Mouse (Mus musculus) midbrain, postnatal 0 days (tissue): ENCODE results near the gene Nfib. TPM values are rescaled to one million over a fixed set of nuclear protein-coding genes. Genes with fewer than 3 reads are reported as not detected.

ENCODE experiments used
- ATAC-seq: fragments of 200-750 bp; cut with Nextera tagmentation; 2 replicates; pipeline ENCODE4 v1.8.0; 2017; ENCODE audit warnings: moderate number of reproducible peaks, mild to moderate bottlenecking, moderate TSS enrichment, moderate library complexity; ENCODE audit not compliant: low FRiP score
- DNase-seq: peaks from one replicate; pipeline ENCODE4 v3.0.0-alpha.2; 2015; ENCODE audit warnings: low spot score
- H3K27ac ChIP-seq: fragments of 300-500 bp; sonication (generic); 2 replicates; pipeline ENCODE4 v1.5.1; 2014; ENCODE audit warnings: low read depth, mild to moderate bottlenecking, low read length, mixed read lengths
- H3K27me3 ChIP-seq: fragments of 300-500 bp; sonication (generic); 2 replicates; pipeline ENCODE4 v1.6.1; 2014; ENCODE audit warnings: low read length, control low read depth, mixed read lengths; ENCODE audit not compliant: insufficient read depth
- H3K36me3 ChIP-seq: fragments of 300-500 bp; sonication (generic); 2 replicates; pipeline ENCODE4 v1.6.1; 2014; ENCODE audit warnings: low read length, control low read depth, mixed read lengths; ENCODE audit not compliant: insufficient read depth
- H3K4me1 ChIP-seq: fragments of 300-500 bp; sonication (generic); 2 replicates; pipeline ENCODE4 v1.6.1; 2014; ENCODE audit warnings: mild to moderate bottlenecking, control low read depth, antibody characterized with exemption, low read length, mixed read lengths; ENCODE audit not compliant: insufficient read depth
- H3K4me2 ChIP-seq: fragments of 300-500 bp; sonication (generic); 2 replicates; pipeline ENCODE4 v1.6.1; 2014; ENCODE audit warnings: low read depth, mild to moderate bottlenecking, low read length, mixed read lengths; ENCODE audit not compliant: poor library complexity, severe bottlenecking
- H3K4me3 ChIP-seq: fragments of 300-500 bp; sonication (generic); 2 replicates; pipeline ENCODE4 v1.5.1; 2014; ENCODE audit warnings: low read depth, mild to moderate bottlenecking, low read length, moderate library complexity
- H3K9ac ChIP-seq: fragments of 300-500 bp; sonication (generic); replicated peaks from 2 replicates; pipeline ENCODE4 v1.6.1; 2014; ENCODE audit warnings: mild to moderate bottlenecking, low read length, moderate library complexity, mixed read lengths; ENCODE audit not compliant: poor library complexity, severe bottlenecking
- H3K9me3 ChIP-seq: fragments of 300-500 bp; sonication (generic); 2 replicates; pipeline ENCODE4 v1.6.1; 2016; ENCODE audit warnings: low read length, control low read depth
- CTCF ChIP-seq: IDR thresholded peaks from 2 replicates; pipeline ENCODE4 v1.5.1; 2016; ENCODE audit warnings: antibody characterized with exemption, mild to moderate bottlenecking
- WGBS: fragments of 180-500 bp; shearing (Covaris S2); extraction: QIAGEN DNeasy Blood & Tissue Kit; methylation state at CpG from one replicate; pipeline ENCODE4 v1.1.7; 2014; 5-methylcytosine and 5-hydroxymethylcytosine counted together
- polyA plus RNA-seq: library from polyadenylated mRNA; unstranded; fragments of >200 nt; fragmentation: Nextera tagmentation; extraction: Ambion mirVana; gene quantifications from 2 replicates; pipeline ENCODE4 v1.2.1, GENCODE M21; 2015
- total RNA-seq: library from RNA; depleted of rRNA; stranded (reverse); fragments of >200 nt; gene quantifications from 2 replicates; pipeline ENCODE4 v1.2.3, GENCODE M21; 2014

Nfib gene
- total and polyA plus RNA-seq, 2 experiments from 2014 or later, result 27.7 to 62.8 TPM

DNA sequence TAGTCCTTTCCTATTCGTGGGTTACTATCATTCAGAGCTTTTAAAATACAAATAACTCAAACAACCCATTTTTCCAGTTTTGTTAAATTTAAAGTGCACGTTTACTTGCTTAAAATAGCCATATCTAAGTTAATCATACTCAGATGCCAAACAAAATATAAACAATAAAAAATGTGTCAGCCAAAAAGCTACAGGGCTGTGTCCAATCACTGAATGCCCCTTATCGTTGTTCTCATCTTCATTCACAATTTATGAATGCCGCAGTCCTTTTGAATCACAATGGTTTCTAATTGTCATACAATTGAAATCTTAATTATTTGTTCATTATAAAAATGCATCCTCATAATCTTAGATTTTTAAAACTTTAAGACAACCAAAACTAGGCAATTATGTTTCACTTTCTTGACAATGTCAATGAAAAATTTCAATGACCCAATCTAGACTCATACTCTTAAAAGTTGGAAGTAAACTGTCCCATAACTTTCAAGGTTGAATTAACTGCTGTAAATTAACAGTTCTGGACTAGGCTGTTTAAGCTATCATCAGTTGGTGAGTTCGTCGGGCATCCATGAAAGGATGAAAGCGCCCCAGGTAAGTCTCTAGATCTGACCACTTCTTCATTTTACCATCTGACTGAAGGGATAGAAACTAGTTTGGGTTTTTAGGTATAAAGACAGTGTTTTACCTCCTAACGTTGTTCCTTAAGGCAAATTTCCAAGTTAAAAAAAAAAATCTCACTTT is 202.1 kb downstream of the Nfib start:
- Histone ChIP-seq H3K4me3 (peak overlapping the region; percentile 69), H3K27me3 (no peaks in the 10 kb centered on the region), H3K36me3 (no peaks in the 10 kb centered on the region), H3K9ac (peak overlapping the region; percentile 77), H3K4me2 (peak overlapping the region; percentile 98), H3K9me3 (no peaks in the 10 kb centered on the region), H3K27ac (peak overlapping the region; percentile 91; the same call in 1 of the 2 replicates), H3K4me1 (no peaks in the 10 kb centered on the region)
- no peak for DNase-seq
- whole genome bisulfite sequencing, result 20% methylated on average over 8 of the region's 8 CpGs
- TF ChIP-seq CTCF, result no peak
- ATAC-seq, result no peak

DNA sequence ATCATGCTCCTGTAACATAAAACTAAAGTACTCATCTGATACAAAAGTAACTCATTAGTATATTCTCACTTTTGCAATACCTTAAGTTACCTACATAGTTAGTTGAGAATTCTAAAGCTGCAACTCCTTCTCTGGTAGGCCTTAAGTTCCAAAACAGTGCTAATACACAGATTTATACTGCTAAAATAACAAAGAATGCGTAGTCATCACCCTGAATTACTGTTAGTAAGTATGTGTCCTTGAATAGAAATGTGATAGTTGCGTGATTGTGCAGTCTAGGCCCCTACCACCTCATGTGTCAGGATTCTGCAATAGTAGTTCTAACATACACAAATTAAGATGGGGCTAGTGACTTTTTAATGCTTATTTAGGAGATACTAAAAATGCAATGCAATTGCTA is 202.9 kb downstream of the Nfib start:
- H3K9ac ChIP-seq, result no peak overlapping the region
- ATAC-seq (no peak), DNase-seq (peak; percentile 29)
- H3K4me2 ChIP-seq, result peak overlapping the region; percentile 40
- TF ChIP-seq CTCF, result no peak
- WGBS, result 56% methylated on average over 2 of the region's 2 CpGs
- H3K9me3 ChIP-seq, result no peaks in the 10 kb centered on the region
- H3K36me3 ChIP-seq, result no peaks in the 10 kb centered on the region
- H3K27me3 ChIP-seq, result no peaks in the 10 kb centered on the region
- no peak overlapping the region for H3K27ac ChIP-seq
- H3K4me1 ChIP-seq, result no peaks in the 10 kb centered on the region
- H3K4me3 ChIP-seq, result peak overlapping the region; percentile 69

DNA sequence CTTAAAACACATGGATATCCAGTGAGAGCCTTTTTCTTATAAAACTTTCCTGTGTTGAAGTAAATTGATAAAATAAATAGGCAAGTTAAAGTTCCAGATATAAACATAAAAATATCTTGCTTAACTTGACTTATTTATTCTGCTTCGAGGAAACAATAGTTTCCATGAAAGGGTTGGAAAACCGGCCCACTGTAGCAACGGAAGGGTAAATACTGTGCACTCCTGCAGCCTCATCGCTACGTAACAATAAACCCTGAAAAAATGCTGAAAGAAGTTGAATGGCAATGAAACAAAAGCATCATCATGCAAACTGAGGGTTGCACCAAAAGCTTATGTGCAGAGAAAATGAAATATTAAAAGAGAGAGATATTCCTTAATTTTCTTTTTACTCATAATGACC is 203.5 kb downstream of the Nfib start:
- Histone ChIP-seq H3K9me3 (no peaks in the 10 kb centered on the region), H3K4me1 (no peaks in the 10 kb centered on the region), H3K36me3 (no peaks in the 10 kb centered on the region), H3K27me3 (no peaks in the 10 kb centered on the region), H3K27ac (no peak overlapping the region), H3K9ac (peak overlapping the region; percentile 36; the same call in 1 of the 2 replicates), H3K4me2 (peak overlapping the region; percentile 40), H3K4me3 (peak overlapping the region; percentile 69)
- ATAC-seq (no peak), DNase-seq (no peak)
- no peak for TF ChIP-seq CTCF
- 37% methylated on average over 5 of the region's 5 CpGs for WGBS

DNA sequence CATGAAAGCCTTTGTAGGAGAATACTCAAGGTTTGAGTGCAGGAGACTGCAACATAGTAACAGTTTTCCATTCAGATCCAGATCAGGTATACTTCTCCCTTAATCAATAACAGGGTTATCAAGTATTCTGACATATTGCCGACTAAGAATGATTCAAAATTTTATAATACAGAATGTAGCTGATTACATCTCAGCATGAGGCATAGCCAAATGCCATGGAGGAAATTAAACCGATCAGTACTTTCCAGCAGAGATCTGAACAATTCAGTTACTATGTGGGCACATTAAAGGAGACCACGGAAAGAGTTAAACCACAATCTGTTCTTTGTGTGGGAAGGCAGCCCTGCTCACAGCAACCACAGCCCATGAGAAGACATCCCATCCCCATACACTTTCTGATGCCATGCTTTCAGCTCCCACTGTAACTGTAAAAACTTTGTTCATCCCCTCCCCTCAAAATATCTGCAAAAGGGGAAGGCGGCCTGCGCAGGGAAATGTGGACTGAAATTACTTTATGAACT is 204.9 kb downstream of the Nfib start:
- Histone ChIP-seq H3K27ac (peak overlapping the region; percentile 33; the same call in 1 of the 2 replicates), H3K4me3 (peak overlapping the region; percentile 69), H3K36me3 (no peaks in the 10 kb centered on the region), H3K9ac (peak overlapping the region; percentile 26; the same call in 1 of the 2 replicates), H3K27me3 (no peaks in the 10 kb centered on the region), H3K4me1 (no peaks in the 10 kb centered on the region), H3K9me3 (no peaks in the 10 kb centered on the region), H3K4me2 (peak overlapping the region; percentile 40)
- ATAC-seq (no peak), DNase-seq (peak; percentile 50)
- TF ChIP-seq CTCF, result no peak
- 49% methylated on average over 5 of the region's 5 CpGs for WGBS

DNA sequence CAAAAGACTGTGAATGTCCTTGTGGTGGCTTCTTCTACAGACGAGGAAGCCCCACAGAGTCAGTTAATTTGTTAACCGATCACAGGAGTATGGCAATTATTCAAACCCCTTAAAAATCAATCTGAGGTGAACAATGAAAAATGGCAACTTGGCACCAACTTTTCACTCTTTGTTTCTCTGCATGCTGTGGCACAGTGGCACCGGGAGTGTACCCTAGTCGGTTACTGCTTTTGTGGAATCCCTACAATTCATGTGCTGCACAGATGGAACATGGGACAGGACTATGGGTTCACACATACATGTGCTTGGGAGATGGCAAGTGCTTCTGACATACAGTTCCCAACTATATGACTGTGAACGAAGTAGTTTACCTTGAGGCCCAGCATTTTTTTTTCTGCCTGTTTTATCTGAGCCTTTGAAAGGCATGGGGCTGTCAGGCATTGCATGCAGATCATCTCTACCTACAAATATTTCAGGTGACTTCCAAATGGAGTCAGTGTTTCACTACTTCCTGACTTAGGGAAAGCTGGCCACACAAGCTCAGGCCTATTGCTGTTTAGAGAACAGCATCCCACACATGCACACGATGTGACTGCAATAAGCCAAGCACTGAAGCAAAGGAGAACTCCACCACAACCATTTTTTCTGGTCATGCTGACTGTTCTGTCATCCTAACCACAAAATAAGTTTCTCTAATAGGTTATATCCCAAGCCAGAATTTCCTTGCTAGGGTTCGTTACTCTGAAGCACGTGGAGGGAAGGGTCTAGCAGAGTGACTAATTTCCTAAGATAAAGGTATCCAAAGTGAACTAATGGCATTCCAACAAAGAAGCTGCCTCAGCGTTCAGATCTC is 205.6 kb downstream of the Nfib start:
- Histone ChIP-seq H3K27me3 (no peaks in the 10 kb centered on the region), H3K36me3 (no peaks in the 10 kb centered on the region), H3K4me3 (peak overlapping the region; percentile 69), H3K9ac (peak overlapping the region; percentile 26), H3K4me2 (peak overlapping the region; percentile 40), H3K4me1 (no peaks in the 10 kb centered on the region), H3K27ac (peak overlapping the region; percentile 33), H3K9me3 (no peaks in the 10 kb centered on the region)
- ATAC-seq (no peak), DNase-seq (peak; percentile 46)
- 58% methylated on average over 9 of the region's 9 CpGs for WGBS
- TF ChIP-seq CTCF, result no peak
